Mouse (Mus musculus): Measurements from ENCODE around the gene Kiss1r.

GRCm38 (mm10) chr10:79934794-79935569, 18.2 kb downstream of the Kiss1r start:
- TF ChIP-seq CTCF (IDR thresholded peaks at IDR 0.05; ENCODE audit: insufficient read depth, low read depth, low read length) (no peak), POLR2A (IDR thresholded peaks at IDR 0.05; ENCODE audit: insufficient read depth, low read depth, low read length) (no peak)
